Mouse (Mus musculus): ENCODE data around the gene Tubg2. TPM values are rescaled to one million over a fixed set of nuclear protein-coding genes. Genes with fewer than 3 reads are reported as not detected.

The Tubg2 gene
- total RNA-seq, 1 experiment = 0.31 TPM

- H3K27ac ChIP-seq (ENCODE audit: insufficient read depth, low read depth, low read length, poor library complexity, severe bottlenecking) = no peak overlapping the region
Measured at GRCm38 (mm10) chr11:101192646-101193045, 36.9 kb downstream of the Tubg2 start.

GRCm38 (mm10) chr11:101193076-101193475 is 37.4 kb downstream of the Tubg2 start:
- no peaks in the 10 kb centered on the region for H3K9me3 ChIP-seq (ENCODE audit: control insufficient read depth, insufficient read depth, low read depth, low read length)
- no peak for DNase-seq (ENCODE audit: low read depth, low spot score)
- TF ChIP-seq ZC3H11A (IDR thresholded peaks at IDR 0.05; ENCODE audit: borderline replicate concordance, low read depth, low read length) (no peak), CHD2 (IDR thresholded peaks at IDR 0.05; ENCODE audit: low read depth, low read length) (no peak), MAFK (IDR thresholded peaks at IDR 0.05; ENCODE audit: insufficient read depth, low read depth, low read length) (no peak), ZNF384 (IDR thresholded peaks at IDR 0.05; ENCODE audit: low read depth, low read length) (no peak), HCFC1 (IDR thresholded peaks at IDR 0.05; ENCODE audit: borderline replicate concordance, insufficient read depth, low read length) (no peak)
- in situ Hi-C loops (cut with MboI; ENCODE audit: low sequenced_read_pairs in 2 of 2, unreplicated experiment in 2 of 2) = no loop called here
- no peak overlapping the region for H3K27ac ChIP-seq (ENCODE audit: insufficient read depth, low read depth, low read length, poor library complexity, severe bottlenecking)
- no peak overlapping the region for H3K4me3 ChIP-seq (ENCODE audit: insufficient read depth in 1 of 2, low read depth in 1 of 2, low read length in 2 of 2, poor library complexity in 1 of 2, severe bottlenecking in 1 of 2)
- peaks cover 9% of the 10 kb centered on the region; the same call in 1 of the 2 replicates for H3K36me3 ChIP-seq (ENCODE audit: control insufficient read depth, insufficient read depth, low read length, poor library complexity, severe bottlenecking)
- peaks cover 0 to 28% of the 10 kb centered on the region in 2 experiments; a peak in 2 of 4 replicates for H3K4me1 ChIP-seq (ENCODE audit: control insufficient read depth in 2 of 2, insufficient read depth in 2 of 2, low read length in 2 of 2, poor library complexity in 1 of 2)
- no peak overlapping the region for H3K9ac ChIP-seq (ENCODE audit: insufficient read depth, low read depth, low read length, poor library complexity, severe bottlenecking)

More at GRCm38 (mm10) chr11:101192646-101193045, 36.9 kb downstream of the Tubg2 start:
- Histone ChIP-seq H3K9me3 (ENCODE audit: control insufficient read depth, insufficient read depth, low read depth, low read length) (no peaks in the 10 kb centered on the region), H3K36me3 (ENCODE audit: control insufficient read depth, insufficient read depth, low read length, poor library complexity, severe bottlenecking) (peaks cover 9% of the 10 kb centered on the region; the same call in 1 of the 2 replicates), H3K4me3 (ENCODE audit: insufficient read depth in 1 of 2, low read depth in 1 of 2, low read length in 2 of 2, poor library complexity in 1 of 2, severe bottlenecking in 1 of 2) (no peak overlapping the region), H3K9ac (ENCODE audit: insufficient read depth, low read depth, low read length, poor library complexity, severe bottlenecking) (no peak overlapping the region), H3K4me1 (ENCODE audit: control insufficient read depth in 2 of 2, insufficient read depth in 2 of 2, low read length in 2 of 2, poor library complexity in 1 of 2) (peaks cover 0 to 28% of the 10 kb centered on the region in 2 experiments; a peak in 2 of 4 replicates)
- DNase-seq (ENCODE audit: low read depth, low spot score) = no peak
- in situ Hi-C loops (cut with MboI; ENCODE audit: low sequenced_read_pairs in 2 of 2, unreplicated experiment in 2 of 2) = no loop called here
- no peak for TF ChIP-seq CHD2 (IDR thresholded peaks at IDR 0.05; ENCODE audit: low read depth, low read length)
- no peak for TF ChIP-seq MAFK (IDR thresholded peaks at IDR 0.05; ENCODE audit: insufficient read depth, low read depth, low read length)
- TF ChIP-seq HCFC1 (IDR thresholded peaks at IDR 0.05; ENCODE audit: borderline replicate concordance, insufficient read depth, low read length) = no peak
- no peak for TF ChIP-seq ZNF384 (IDR thresholded peaks at IDR 0.05; ENCODE audit: low read depth, low read length)
- no peak for TF ChIP-seq ZC3H11A (IDR thresholded peaks at IDR 0.05; ENCODE audit: borderline replicate concordance, low read depth, low read length)

GRCm38 (mm10) chr11:101194137-101194536 is 38.4 kb downstream of the Tubg2 start:
- no peak for DNase-seq (ENCODE audit: low read depth, low spot score)
- peaks cover 15% of the 10 kb centered on the region; the same call in 1 of the 2 replicates for H3K36me3 ChIP-seq (ENCODE audit: control insufficient read depth, insufficient read depth, low read length, poor library complexity, severe bottlenecking)
- TF ChIP-seq HCFC1 (IDR thresholded peaks at IDR 0.05; ENCODE audit: borderline replicate concordance, insufficient read depth, low read length) = no peak
- TF ChIP-seq ZC3H11A (IDR thresholded peaks at IDR 0.05; ENCODE audit: borderline replicate concordance, low read depth, low read length) = no peak
- TF ChIP-seq MAFK (IDR thresholded peaks at IDR 0.05; ENCODE audit: insufficient read depth, low read depth, low read length) = no peak
- no peak for TF ChIP-seq CHD2 (IDR thresholded peaks at IDR 0.05; ENCODE audit: low read depth, low read length)
- no peak for TF ChIP-seq ZNF384 (IDR thresholded peaks at IDR 0.05; ENCODE audit: low read depth, low read length)
- in situ Hi-C loops (cut with MboI; ENCODE audit: low sequenced_read_pairs in 2 of 2, unreplicated experiment in 2 of 2) = no loop called here
- H3K9me3 ChIP-seq (ENCODE audit: control insufficient read depth, insufficient read depth, low read depth, low read length) = no peaks in the 10 kb centered on the region
- no peak overlapping the region for H3K27ac ChIP-seq (ENCODE audit: insufficient read depth, low read depth, low read length, poor library complexity, severe bottlenecking)
- no peak overlapping the region for H3K4me3 ChIP-seq (ENCODE audit: insufficient read depth in 1 of 2, low read depth in 1 of 2, low read length in 2 of 2, poor library complexity in 1 of 2, severe bottlenecking in 1 of 2)
- H3K4me1 ChIP-seq (ENCODE audit: control insufficient read depth in 2 of 2, insufficient read depth in 2 of 2, low read length in 2 of 2, poor library complexity in 1 of 2) = peaks cover 0 to 20% of the 10 kb centered on the region in 2 experiments; a peak in 2 of 4 replicates
- no peak overlapping the region for H3K9ac ChIP-seq (ENCODE audit: insufficient read depth, low read depth, low read length, poor library complexity, severe bottlenecking)

- DNase-seq (ENCODE audit: low read depth, low spot score) = no peak
- Histone ChIP-seq H3K9me3 (ENCODE audit: control insufficient read depth, insufficient read depth, low read depth, low read length) (no peaks in the 10 kb centered on the region), H3K36me3 (ENCODE audit: control insufficient read depth, insufficient read depth, low read length, poor library complexity, severe bottlenecking) (peaks cover 20% of the 10 kb centered on the region), H3K27ac (ENCODE audit: insufficient read depth, low read depth, low read length, poor library complexity, severe bottlenecking) (no peak overlapping the region), H3K9ac (ENCODE audit: insufficient read depth, low read depth, low read length, poor library complexity, severe bottlenecking) (no peak overlapping the region), H3K4me3 (ENCODE audit: insufficient read depth in 1 of 2, low read depth in 1 of 2, low read length in 2 of 2, poor library complexity in 1 of 2, severe bottlenecking in 1 of 2) (no peak overlapping the region), H3K4me1 (ENCODE audit: control insufficient read depth in 2 of 2, insufficient read depth in 2 of 2, low read length in 2 of 2, poor library complexity in 1 of 2) (peaks cover 0 to 15% of the 10 kb centered on the region in 2 experiments; a peak in 2 of 4 replicates)
- TF ChIP-seq MAFK (IDR thresholded peaks at IDR 0.05; ENCODE audit: insufficient read depth, low read depth, low read length) (no peak), HCFC1 (IDR thresholded peaks at IDR 0.05; ENCODE audit: borderline replicate concordance, insufficient read depth, low read length) (no peak), CHD2 (IDR thresholded peaks at IDR 0.05; ENCODE audit: low read depth, low read length) (no peak), ZNF384 (IDR thresholded peaks at IDR 0.05; ENCODE audit: low read depth, low read length) (no peak)
- in situ Hi-C loops (cut with MboI; ENCODE audit: low sequenced_read_pairs in 2 of 2, unreplicated experiment in 2 of 2) = no loop called here
Measured at GRCm38 (mm10) chr11:101194643-101195042, 38.9 kb downstream of the Tubg2 start.

Data from ES-E14 (cell line).